Mouse (Mus musculus): ENCODE data around the gene Psme3.

DNA sequence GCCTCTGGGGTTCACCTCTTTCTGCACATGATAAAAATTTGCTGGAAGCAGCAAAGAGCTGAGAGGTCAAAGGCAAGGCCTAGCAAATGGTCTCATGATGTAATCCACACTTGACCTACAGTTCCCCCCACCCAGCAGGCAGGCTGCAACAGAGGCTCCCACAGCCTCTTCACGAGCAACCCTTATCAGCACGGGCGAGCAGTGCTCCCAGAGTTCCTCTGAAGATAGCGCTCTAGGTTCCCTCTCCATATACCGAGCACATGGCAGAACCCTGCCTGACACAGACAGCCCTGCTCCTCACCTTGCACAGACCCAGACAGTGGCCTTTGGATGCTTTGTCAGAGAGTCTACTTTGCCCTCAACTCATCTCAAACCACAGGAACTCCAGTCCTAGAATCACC is 48.5 kb downstream of the Psme3 start:
- no peak for TF ChIP-seq EP300 (IDR thresholded peaks at IDR 0.05; ENCODE audit: low read depth)
- no peak for TF ChIP-seq CTCF (IDR thresholded peaks at IDR 0.05; ENCODE audit: low read depth)

Data from liver, embryonic 14.5 days (tissue).